8 mouse cellular contexts compared by ENCODE assay signal in the genomic region with DNA sequence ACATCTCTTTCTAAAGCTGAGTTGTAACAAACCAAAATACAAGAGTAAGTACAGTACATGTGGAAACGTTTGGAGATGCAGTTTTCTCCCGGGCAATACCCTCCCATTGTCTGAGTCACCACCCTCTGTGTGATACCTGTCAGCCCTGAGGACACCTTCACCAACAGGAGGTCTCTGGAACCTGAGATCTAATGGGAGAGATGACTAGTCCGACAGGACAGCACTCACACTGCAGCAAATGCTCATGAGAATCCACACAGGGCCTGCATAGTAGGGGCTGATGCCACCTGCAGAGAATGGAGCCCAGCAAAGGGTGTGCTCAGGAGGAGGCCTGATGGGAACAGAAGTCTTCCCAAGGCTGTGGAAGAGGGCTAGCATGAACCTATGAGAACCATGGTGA. TPM values are rescaled to one million over a fixed set of nuclear protein-coding genes. Genes with fewer than 3 reads are reported as not detected.
DNase-seq lines count a peak whose midpoint lies in the region; ATAC-seq and TF ChIP-seq lines count a peak whose summit lies in the region.

No protein-coding gene starts in this region.

- H3K4me2 ChIP-seq in kidney, postnatal 0 days (ENCODE audit: low read length), result peak overlapping the region; percentile 85
- H3K4me2 ChIP-seq in embryonic facial prominence, embryonic 12.5 days (replicated peaks), result peak overlapping the region; percentile 88
- peak overlapping the region; percentile 83 for H3K4me2 ChIP-seq in intestine, embryonic 14.5 days (ENCODE audit: low read length)
- H3K4me2 ChIP-seq in myocyte (ENCODE audit: low read depth), result peak overlapping the region; percentile 85

- peak overlapping the region; percentile 57 for H3K4me3 ChIP-seq in kidney, postnatal 0 days (replicated peaks; ENCODE audit: low read depth, low read length)
- peak overlapping the region; percentile 69 for H3K4me3 ChIP-seq in embryonic facial prominence, embryonic 12.5 days
- H3K4me3 ChIP-seq in intestine, embryonic 14.5 days (ENCODE audit: low read depth, low read length), result peak overlapping the region; percentile 76
- H3K4me3 ChIP-seq in myocyte, result peak overlapping the region; percentile 69

- intact Hi-C loops in gastrocnemius, postnatal 14 days (cut with DNase I; ENCODE audit: low total_unique reads), result no loop called here

- H3K36me3 ChIP-seq in kidney, postnatal 0 days (ENCODE audit: insufficient read depth, low read length), result no peaks in the 10 kb centered on the region
- peaks cover 14% of the 10 kb centered on the region; the same call in 1 of the 2 replicates for H3K36me3 ChIP-seq in embryonic facial prominence, embryonic 12.5 days
- 0 out of 2 replicates have a peak, but pooled peaks cover 5% of the 10 kb centered on the region for H3K36me3 ChIP-seq in intestine, embryonic 14.5 days (ENCODE audit: control insufficient read depth, insufficient read depth, low read length)
- H3K36me3 ChIP-seq in myocyte (ENCODE audit: control insufficient read depth, insufficient read depth), result no peaks in the 10 kb centered on the region

- no peak for DNase-seq in kidney, postnatal 0 days (ENCODE audit: low spot score)
- DNase-seq in kidney, postnatal 36 days, result no peak
- DNase-seq in intestine, embryonic 14.5 days (ENCODE audit: low spot score), result no peak
- DNase-seq in gastrocnemius, postnatal 14 days, result no peak
- DNase-seq in adrenal gland, postnatal 36 days, result no peak
- DNase-seq in right cerebral cortex, adult 2 months (ENCODE audit: low spot score in 2 of 2), result no peak

- H3K4me1 ChIP-seq in kidney, postnatal 0 days (replicated peaks; ENCODE audit: insufficient read depth, low read length), result peaks cover 13% of the 10 kb centered on the region; the same call in 1 of the 2 replicates
- peaks cover 16% of the 10 kb centered on the region for H3K4me1 ChIP-seq in embryonic facial prominence, embryonic 12.5 days
- peaks cover 16% of the 10 kb centered on the region; the same call in 1 of the 2 replicates for H3K4me1 ChIP-seq in intestine, embryonic 14.5 days (replicated peaks; ENCODE audit: control insufficient read depth, insufficient read depth, low read length)

- TF ChIP-seq CTCF in kidney, postnatal 0 days (IDR thresholded peaks at IDR 0.05; ENCODE audit: low read depth), result no peak

- ATAC-seq in kidney, postnatal 0 days (replicated peaks; ENCODE audit: low FRiP score, low read depth), result no peak
- 0 out of 2 replicates have a peak, but pooled peaks have one; percentile 4 for ATAC-seq in embryonic facial prominence, embryonic 12.5 days (ENCODE audit: insufficient number of reproducible peaks, insufficient read depth, low FRiP score, low TSS enrichment)
- ATAC-seq in intestine, embryonic 14.5 days (replicated peaks; ENCODE audit: low FRiP score, low TSS enrichment, low read depth), result peak; percentile 8; the same call in 1 of the 2 replicates

- 28% methylated on average over 3 of the region's 3 CpGs for WGBS in kidney, postnatal 0 days
- WGBS in embryonic facial prominence, embryonic 12.5 days, result 25% methylated on average over 3 of the region's 3 CpGs
- 28% methylated on average over 3 of the region's 3 CpGs for WGBS in intestine, embryonic 14.5 days

- TF ChIP-seq POLR2A in myocyte (IDR thresholded peaks at IDR 0.05; ENCODE audit: insufficient read length, low read depth), result no peak

- H3K27me3 ChIP-seq in kidney, postnatal 0 days (ENCODE audit: insufficient read depth, low read length), result no peaks in the 10 kb centered on the region
- H3K27me3 ChIP-seq in embryonic facial prominence, embryonic 12.5 days, result no peaks in the 10 kb centered on the region
- H3K27me3 ChIP-seq in intestine, embryonic 14.5 days (replicated peaks; ENCODE audit: control insufficient read depth, insufficient read depth, low read length), result no peaks in the 10 kb centered on the region
- no peaks in the 10 kb centered on the region for H3K27me3 ChIP-seq in myocyte (ENCODE audit: control insufficient read depth, insufficient read depth, insufficient read length)

- H3K9me3 ChIP-seq in kidney, postnatal 0 days (replicated peaks; ENCODE audit: low read length), result no peaks in the 10 kb centered on the region
- no peaks in the 10 kb centered on the region for H3K9me3 ChIP-seq in embryonic facial prominence, embryonic 12.5 days
- H3K9me3 ChIP-seq in intestine, embryonic 14.5 days (ENCODE audit: control insufficient read depth, low read length), result no peaks in the 10 kb centered on the region

- H3K79me2 ChIP-seq in myocyte (ENCODE audit: control insufficient read depth, insufficient read depth), result no peaks in the 10 kb centered on the region

- H3K9ac ChIP-seq in kidney, postnatal 0 days (ENCODE audit: low read depth, low read length), result no peak overlapping the region
- H3K9ac ChIP-seq in embryonic facial prominence, embryonic 12.5 days, result peak overlapping the region; percentile 71; the same call in 1 of the 2 replicates
- peak overlapping the region; percentile 37 for H3K9ac ChIP-seq in intestine, embryonic 14.5 days (ENCODE audit: low read length)

- peak overlapping the region; percentile 60 for H3K27ac ChIP-seq in kidney, postnatal 0 days
- peak overlapping the region; percentile 86; the same call in 1 of the 2 replicates for H3K27ac ChIP-seq in embryonic facial prominence, embryonic 12.5 days
- H3K27ac ChIP-seq in intestine, embryonic 14.5 days (ENCODE audit: low read depth), result peak overlapping the region; percentile 62; the same call in 1 of the 2 replicates

- no peak overlapping the region for H3ac ChIP-seq in myocyte (ENCODE audit: control insufficient read depth, insufficient read length)

TF ChIP-seq in myocyte, 11 proteins besides CTCF, POLR2A, EP300 and RAD21:
- TF ChIP-seq E2F4 (IDR thresholded peaks at IDR 0.05; ENCODE audit: insufficient read depth) (no peak), SRF (IDR thresholded peaks at IDR 0.05; ENCODE audit: control insufficient read depth, insufficient read length, low read depth) (no peak), REST (IDR thresholded peaks at IDR 0.05; ENCODE audit: insufficient read depth, insufficient read length) (no peak), TCF3 (IDR thresholded peaks at IDR 0.05; ENCODE audit: insufficient read length, low read depth) (no peak), POLR2AphosphoS2 (IDR thresholded peaks at IDR 0.05; ENCODE audit: insufficient read length, low read depth) (no peak), MYOD1 (IDR thresholded peaks at IDR 0.05; ENCODE audit: control insufficient read depth in 1 of 3, insufficient read length in 2 of 3, low read depth in 2 of 3) (no peak), CEBPB (IDR thresholded peaks at IDR 0.05; ENCODE audit: insufficient read depth, poor library complexity, severe bottlenecking) (no peak), TCF12 (IDR thresholded peaks at IDR 0.05; ENCODE audit: insufficient read depth, poor library complexity, severe bottlenecking) (no peak)
TF ChIP-seq in myocyte: peak in this region for 0.

RNA-seq across cellular contexts. Expression of a gene that starts 0.5 kb away (rescaled TPM):
- polyA plus RNA-seq in kidney, postnatal 0 days (2015; fragmentation: Nextera tagmentation; extraction: Ambion mirVana), result 42.0 and 45.0 TPM in 2 replicates
- polyA plus RNA-seq in embryonic facial prominence, embryonic 12.5 days (2016; fragmentation: Nextera tagmentation; extraction: Ambion mirVana), result 28.6 and 28.9 TPM in 2 replicates
- polyA plus RNA-seq in intestine, embryonic 14.5 days (2014; fragmentation: Nextera tagmentation; extraction: Ambion mirVana), result 25.0 and 27.4 TPM in 2 replicates
- 64.3 TPM for polyA plus RNA-seq in myocyte (2012; fragmentation: generic; extraction: Trizol)
- total RNA-seq in gastrocnemius, postnatal 14 days (2021), result 10 to 100 TPM; 15.7 to 18.9 TPM
- total RNA-seq in adrenal gland, postnatal 36 days (2021), result 10 to 100 TPM; 32.3 to 34.2 TPM

RNA-seq across cellular contexts. Expression of a gene that starts 4.8 kb away (rescaled TPM):
- 7.7 and 10.3 TPM in 2 replicates for polyA plus RNA-seq in kidney, postnatal 0 days (2015; fragmentation: Nextera tagmentation; extraction: Ambion mirVana)
- 1.4 and 1.8 TPM in 2 replicates for polyA plus RNA-seq in embryonic facial prominence, embryonic 12.5 days (2016; fragmentation: Nextera tagmentation; extraction: Ambion mirVana)
- polyA plus RNA-seq in intestine, embryonic 14.5 days (2014; fragmentation: Nextera tagmentation; extraction: Ambion mirVana), result 1.8 and 2.0 TPM in 2 replicates
- polyA plus RNA-seq in myocyte (2012; fragmentation: generic; extraction: Trizol), result 13.5 TPM
- total RNA-seq in gastrocnemius, postnatal 14 days (2021), result not detected
- total RNA-seq in adrenal gland, postnatal 36 days (2021), result not detected

RNA-seq across cellular contexts. Expression of a gene that starts 8.4 kb away (rescaled TPM):
- polyA plus RNA-seq in kidney, postnatal 0 days (2015; fragmentation: Nextera tagmentation; extraction: Ambion mirVana), result 11.5 and 13.1 TPM in 2 replicates
- polyA plus RNA-seq in embryonic facial prominence, embryonic 12.5 days (2016; fragmentation: Nextera tagmentation; extraction: Ambion mirVana), result 0.70 and 0.96 TPM in 2 replicates
- polyA plus RNA-seq in intestine, embryonic 14.5 days (2014; fragmentation: Nextera tagmentation; extraction: Ambion mirVana), result 6.2 and 7.9 TPM in 2 replicates
- polyA plus RNA-seq in myocyte (2012; fragmentation: generic; extraction: Trizol), result 9.8 TPM
- total RNA-seq in gastrocnemius, postnatal 14 days (2021), result 1 to 10 TPM; 1.3 to 1.4 TPM
- 1 to 10 TPM; 1.1 to 2.0 TPM for total RNA-seq in adrenal gland, postnatal 36 days (2021)

RNA-seq across cellular contexts. Expression of a gene that starts 32.3 kb away (rescaled TPM):
- not detected in 2 replicates for polyA plus RNA-seq in kidney, postnatal 0 days (2015; fragmentation: Nextera tagmentation; extraction: Ambion mirVana)
- not detected in 2 replicates for polyA plus RNA-seq in embryonic facial prominence, embryonic 12.5 days (2016; fragmentation: Nextera tagmentation; extraction: Ambion mirVana)
- not detected in 2 replicates for polyA plus RNA-seq in intestine, embryonic 14.5 days (2014; fragmentation: Nextera tagmentation; extraction: Ambion mirVana)
- not detected for polyA plus RNA-seq in myocyte (2012; fragmentation: generic; extraction: Trizol)
- total RNA-seq in gastrocnemius, postnatal 14 days (2021), result not detected
- total RNA-seq in adrenal gland, postnatal 36 days (2021), result not detected

RNA-seq across cellular contexts. Expression of a gene that starts 32.9 kb away (rescaled TPM):
- polyA plus RNA-seq in kidney, postnatal 0 days (2015; fragmentation: Nextera tagmentation; extraction: Ambion mirVana), result 9.7 and 9.8 TPM in 2 replicates
- polyA plus RNA-seq in embryonic facial prominence, embryonic 12.5 days (2016; fragmentation: Nextera tagmentation; extraction: Ambion mirVana), result 4.8 and 5.2 TPM in 2 replicates
- 4.8 and 4.9 TPM in 2 replicates for polyA plus RNA-seq in intestine, embryonic 14.5 days (2014; fragmentation: Nextera tagmentation; extraction: Ambion mirVana)
- polyA plus RNA-seq in myocyte (2012; fragmentation: generic; extraction: Trizol), result 9.8 TPM
- total RNA-seq in gastrocnemius, postnatal 14 days (2021), result 10 to 100 TPM in 1 of 2 experiments, 1 to 10 TPM in 1; 9.2 to 11.6 TPM
- 10 to 100 TPM; 29.7 to 36.4 TPM for total RNA-seq in adrenal gland, postnatal 36 days (2021)
